Mouse (Mus musculus): Measurements from ENCODE around the gene Igsf6. TPM values are rescaled to one million over a fixed set of nuclear protein-coding genes. Genes with fewer than 3 reads are reported as not detected.
A peak's percentile ranks its signal among the peaks of the same experiment; 100 is the strongest.

The Igsf6 gene
- total RNA-seq (2021), result under 1 TPM; 0.40 to 0.50 TPM
- long read RNA-seq, experiment 1, partial matches to known transcripts, result 0 of 2 reads
- long read RNA-seq, experiment 1, other reads (novel, unspliced or antisense), result 0 of 2 reads
- long read RNA-seq, experiment 2, partial matches to known transcripts, result 0 of 1 reads
- long read RNA-seq, experiment 2, other reads (novel, unspliced or antisense), result 0 of 1 reads

DNA sequence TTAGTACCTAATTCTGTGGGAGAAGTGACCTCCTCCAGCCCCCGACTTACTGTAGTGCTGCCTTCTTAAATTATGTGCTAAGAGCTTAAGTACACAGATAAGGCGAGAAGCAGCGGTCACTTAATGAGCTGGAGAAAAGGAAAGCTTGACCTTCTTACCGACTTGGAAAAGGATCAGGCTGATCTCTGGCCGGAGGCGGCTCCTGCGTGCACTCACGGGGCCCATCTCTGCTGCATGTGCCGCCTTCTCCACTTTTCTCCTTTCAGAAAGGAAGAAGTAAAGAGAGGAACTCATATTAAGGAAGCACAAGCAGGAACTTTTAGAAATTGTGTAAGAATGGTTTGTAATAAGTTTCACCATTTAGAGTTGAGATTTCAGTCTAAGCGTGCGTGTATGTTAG lies at the start of gene Igsf6:
Igsf6 (minus strand) TSS at position 292 of the 400 bp plus-strand sequence.
- DNase-seq (ENCODE audit: low spot score), result peak; percentile 23

DNA sequence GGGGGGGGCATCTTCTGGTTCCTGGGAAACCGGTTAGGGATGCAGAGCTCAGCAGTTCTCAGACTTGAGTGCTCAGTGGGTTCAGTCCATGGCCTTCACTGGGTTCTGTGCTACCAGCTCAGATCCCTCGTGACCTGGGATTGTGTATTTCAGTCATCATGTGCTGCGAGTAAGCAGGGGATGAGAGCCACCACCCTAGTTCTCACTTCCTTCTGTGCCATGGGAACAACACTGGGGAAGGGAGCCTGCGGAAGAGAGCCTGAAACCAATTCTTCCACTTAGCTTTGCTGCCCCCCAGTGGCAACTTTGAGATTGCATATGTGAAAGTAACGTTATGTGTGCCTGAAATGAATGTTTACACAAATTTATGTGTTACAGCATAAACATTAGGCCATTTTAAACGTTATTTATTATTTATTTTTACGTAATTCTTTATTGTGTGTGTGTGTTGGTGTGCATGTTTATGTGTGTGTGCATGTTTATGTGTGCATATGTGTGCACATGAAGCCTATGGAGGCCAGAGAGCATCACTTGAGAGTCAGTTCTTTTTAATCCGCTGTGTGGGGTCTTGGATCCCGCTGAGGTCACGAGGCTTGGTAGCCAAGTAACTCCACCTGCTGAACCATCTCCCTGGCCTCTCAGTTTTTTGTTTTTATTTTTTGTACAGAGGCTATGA lies 45.9 kb upstream of the Igsf6 start:
- DNase-seq (ENCODE audit: low spot score), result peak; percentile 85

DNA sequence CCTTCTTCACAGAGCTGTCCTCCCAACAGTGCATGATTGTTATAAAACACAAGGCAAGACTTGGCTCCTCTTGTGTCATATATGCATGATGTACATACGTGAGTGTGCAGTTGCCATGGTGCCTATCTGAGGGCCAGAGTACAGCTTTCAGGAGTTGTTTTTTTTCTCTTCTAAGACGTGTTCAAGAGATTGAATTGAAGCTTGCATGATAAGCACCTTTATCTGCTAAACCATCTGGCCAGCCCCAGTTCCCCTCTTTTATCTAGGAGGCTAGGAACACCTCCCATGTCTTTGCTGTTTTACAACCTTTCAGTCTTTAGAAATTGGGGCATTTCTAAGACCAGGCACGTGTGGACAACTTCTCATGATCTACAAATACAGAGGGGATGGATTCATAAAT lies 37.4 kb upstream of the Igsf6 start:
- no peak for DNase-seq (ENCODE audit: low spot score)

DNA sequence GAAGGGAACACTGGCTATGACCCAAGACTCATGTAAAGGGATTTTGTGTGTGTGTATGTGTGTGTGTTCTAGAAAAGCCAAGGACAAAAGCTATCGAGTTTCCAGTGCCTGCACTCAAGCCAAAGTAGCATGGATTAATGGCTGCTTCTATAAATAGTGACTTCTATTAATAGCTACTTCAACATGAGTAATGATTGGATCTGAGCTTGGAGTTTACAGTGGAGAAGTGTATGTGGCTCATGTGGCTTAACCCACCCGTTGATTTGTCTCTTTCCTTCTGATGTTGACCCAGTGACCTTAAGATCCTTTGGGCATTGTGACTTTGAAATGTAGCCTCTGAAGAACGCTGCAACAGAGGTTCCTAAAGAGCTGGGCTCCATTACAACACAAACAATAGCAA lies 36.9 kb upstream of the Igsf6 start:
- peak; percentile 7 for DNase-seq (ENCODE audit: low spot score)

DNA sequence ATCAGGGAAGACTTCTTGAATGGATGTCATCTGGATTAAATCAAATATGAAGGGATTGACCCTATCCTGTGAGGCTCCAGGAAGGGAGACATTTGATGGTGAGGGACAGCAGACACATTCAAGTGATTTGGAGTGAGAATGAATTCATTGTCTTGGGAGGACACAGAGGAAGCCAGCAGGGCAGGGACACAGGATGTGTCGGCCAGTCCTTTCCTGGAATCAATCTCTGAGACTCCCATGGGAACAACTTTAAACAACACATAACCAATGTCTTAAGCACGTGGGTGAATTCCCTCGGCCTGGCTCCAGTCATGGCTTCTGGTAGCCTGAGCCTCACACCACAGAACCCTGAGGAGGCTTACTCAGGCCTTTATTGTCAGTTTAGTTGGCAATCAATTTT lies 33.5 kb upstream of the Igsf6 start:
- DNase-seq (ENCODE audit: low spot score), result no peak

DNA sequence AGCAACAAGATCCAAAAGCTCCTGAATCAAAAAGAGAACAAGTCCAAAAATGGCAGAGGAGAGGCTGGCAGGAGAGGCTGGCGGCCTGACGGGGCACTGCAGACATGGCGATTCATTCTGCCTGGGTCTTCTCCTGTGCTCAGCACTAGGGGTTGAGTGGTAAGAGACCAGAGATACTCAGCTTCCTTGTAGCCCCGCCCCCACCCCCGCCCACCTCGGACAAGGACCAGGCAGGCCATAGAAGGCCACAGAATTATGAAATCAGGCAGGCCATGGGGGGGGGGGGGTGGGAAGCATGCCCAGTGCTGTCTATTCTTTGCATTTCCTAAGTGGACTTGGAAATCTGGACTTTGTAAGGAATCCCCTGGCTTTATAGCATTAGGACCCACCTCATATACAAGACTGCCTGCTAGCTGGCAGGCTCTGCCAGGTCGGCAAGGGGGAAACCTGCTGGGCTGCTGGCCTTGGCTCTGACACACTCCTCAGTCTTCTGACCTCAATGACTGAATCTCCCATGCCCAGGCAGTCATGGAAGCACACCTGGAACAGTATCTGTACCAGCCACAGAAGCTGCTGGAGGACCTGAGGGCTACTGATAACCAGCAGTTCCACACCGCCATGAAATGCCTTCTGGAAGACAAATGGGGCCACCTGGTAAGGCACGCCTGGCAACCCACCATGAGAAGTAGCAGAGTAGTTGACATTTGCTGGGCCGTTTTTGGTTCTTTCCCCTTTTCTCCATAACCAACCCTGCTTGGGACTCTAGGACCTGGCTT lies 24.4 kb upstream of the Igsf6 start:
- DNase-seq (ENCODE audit: low spot score), result no peak

DNA sequence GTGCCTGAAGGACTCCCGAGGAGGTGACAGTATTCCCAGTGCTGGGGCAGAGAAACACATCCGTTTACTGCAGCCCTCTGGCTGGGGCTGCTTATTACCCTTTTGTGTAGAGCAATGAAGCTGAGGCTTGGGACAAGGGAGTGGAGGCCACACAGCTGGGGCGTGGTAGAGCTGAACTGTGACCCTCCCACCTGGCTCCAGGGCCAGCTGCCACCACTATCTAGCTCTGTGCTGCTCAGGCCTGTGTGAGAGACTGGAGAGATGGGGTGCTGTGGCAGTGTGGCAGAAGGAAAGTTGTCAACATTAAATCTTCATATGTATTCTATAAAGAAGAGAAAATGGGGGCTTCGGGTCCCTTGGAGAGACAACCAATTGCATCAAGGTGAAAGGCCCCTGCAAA lies 18.7 kb upstream of the Igsf6 start:
- DNase-seq (ENCODE audit: low spot score), result no peak

DNA sequence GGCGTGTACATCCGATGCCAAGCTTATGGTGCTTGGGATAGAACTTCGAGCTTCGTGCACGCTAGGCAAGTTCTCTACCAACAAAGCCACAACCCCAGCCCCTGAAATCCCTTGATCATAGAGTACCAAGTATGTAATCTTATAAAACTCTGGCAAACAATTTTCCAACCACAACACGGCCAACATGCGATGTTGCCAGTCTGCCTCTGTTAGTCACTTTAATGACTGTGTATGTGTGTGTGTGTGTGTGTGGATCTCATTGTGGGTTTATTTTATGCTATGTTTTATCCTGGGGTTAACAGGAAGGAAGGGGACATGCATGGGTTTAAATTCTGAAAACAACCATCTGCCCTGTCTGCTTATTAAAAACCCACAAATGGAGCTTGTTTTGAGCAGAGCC lies 16.4 kb upstream of the Igsf6 start:
- DNase-seq (ENCODE audit: low spot score), result no peak

DNA sequence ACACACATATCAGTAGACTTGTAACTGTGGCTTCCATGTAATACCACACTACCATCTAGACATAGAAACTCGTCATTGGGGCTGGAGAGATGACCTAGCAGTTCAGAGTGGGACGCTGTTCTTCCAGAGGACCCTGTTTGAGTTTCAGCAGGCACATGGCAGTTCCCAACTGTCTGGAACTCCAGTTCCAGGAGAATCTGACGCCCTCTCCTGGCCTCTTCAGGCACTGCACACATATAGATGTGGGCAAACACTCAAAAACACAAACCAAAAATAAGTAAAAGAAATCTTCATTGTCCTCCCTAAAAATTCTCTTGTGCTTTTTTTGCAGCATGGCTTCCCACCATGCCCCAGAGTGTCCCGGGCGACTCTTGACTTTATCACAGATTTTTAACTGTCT lies 14.4 kb upstream of the Igsf6 start:
- no peak for DNase-seq (ENCODE audit: low spot score)

DNA sequence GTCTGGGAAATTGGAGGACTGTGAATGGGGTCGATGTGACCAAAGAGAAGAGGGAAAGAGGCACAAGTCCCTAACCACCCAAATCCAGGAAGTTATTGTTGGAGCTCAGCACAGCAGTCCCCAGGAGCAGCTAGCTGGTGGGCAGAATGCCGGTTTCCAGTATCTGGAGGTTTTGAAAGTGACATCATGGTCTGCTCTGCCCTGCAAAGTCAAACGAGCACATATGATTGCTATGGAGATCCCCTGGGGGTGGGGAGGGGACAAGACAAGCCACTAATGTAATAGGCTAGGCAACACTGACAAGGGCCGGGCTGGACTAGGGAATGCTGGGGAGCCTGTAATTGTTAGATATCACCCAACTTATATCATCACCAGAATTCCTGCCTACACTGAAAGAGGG lies 11.1 kb upstream of the Igsf6 start:
- peak; percentile 24 for DNase-seq (ENCODE audit: low spot score)

DNA sequence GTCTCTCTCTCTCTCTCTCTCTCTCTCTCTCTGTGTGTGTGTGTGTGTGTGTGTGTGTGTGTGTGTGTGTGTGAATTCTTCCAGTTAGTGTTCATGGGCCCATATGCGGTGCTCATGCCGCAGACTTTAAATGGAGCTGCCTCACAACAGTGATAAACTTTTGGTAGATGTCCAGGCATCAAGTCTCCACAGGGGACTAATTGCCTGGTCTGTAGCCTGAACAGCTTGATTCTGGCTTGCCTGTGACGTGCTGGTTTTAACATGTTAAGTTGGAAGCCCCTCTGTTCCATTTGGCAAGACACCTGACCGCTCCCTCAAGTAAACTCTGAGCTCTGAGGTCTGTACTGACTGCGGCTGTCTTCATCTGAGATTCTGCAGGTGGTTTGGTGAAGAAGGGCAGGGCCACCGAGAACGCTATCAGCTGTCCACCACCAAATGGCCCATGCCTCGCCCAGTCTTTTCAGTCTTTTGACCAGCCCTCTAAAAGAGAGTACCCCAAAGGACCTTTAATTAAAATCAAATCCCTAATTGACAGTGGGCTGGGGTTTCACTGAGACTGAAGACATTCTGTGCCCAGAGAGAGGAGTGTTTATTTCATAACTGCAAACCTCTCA lies 10.6 kb upstream of the Igsf6 start:
- DNase-seq (ENCODE audit: low spot score), result no peak

DNA sequence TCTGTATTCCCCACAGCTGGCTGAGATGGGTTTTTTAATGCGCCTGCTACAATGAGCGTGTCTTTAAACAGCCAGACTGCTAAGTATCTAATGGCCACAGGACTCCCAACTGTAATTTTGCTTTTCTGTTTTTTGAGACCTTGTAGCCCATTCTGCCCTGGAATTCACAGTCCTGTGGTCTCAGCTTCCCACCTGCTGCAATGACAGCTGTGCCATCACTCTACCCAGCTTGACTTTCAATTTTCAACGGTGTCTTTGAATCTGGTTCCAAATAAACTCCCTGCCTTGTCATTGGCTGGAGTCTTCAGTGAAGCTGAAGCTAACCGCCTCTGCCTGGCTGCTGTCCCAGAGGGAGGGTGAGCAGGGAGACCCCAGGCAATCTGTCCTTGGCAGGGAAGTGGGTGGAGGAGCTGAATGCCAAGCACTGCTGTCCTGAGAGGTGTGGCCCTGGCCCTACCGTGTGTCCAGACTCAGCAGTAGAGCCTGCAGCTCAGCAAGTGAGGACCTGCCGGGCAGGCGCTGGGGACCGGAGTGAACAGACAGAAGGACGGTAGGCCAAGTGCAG lies 8.7 kb upstream of the Igsf6 start:
- no peak for DNase-seq (ENCODE audit: low spot score)

DNA sequence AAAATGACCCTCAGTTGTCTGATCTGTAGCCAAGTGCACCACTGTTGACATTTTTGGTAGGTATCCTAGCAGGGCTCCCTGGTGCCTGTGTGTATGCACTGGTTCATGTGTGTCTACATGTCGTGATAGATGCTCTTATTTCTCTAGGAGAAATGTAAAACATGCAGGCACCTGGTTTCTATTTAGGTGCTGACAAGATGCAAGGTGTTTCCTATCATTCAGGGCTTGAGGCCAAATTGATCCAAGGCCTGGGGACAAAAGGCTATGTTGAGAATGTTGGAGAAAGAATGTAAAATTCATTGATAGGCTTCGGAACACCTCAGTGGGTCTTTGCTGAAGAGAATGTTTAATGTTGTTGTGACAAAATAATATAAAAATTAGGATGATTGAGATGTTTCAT lies 7.4 kb upstream of the Igsf6 start:
- no peak for DNase-seq (ENCODE audit: low spot score)

DNA sequence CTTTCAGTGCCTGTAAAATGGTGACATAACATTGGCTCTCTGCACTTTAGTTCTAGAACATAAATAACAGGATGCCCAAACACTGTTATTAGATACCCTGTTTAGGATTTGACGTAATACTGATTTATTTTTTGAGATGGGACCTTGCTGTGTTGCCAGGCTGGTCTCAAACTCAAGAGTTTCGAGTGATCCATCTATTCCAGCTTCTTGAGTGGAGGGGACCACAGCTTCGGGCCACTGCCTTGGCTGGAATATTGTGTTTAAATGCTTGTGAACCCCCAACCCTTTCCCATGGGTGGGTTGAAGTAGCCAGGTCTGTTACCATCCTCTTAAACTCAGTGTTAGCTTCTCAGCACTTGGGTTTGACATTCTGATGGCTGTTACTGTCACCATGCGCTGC lies 7.0 kb upstream of the Igsf6 start, which contains the start of gene Otoa:
Otoa (plus strand) TSS at position 301 of the 400 bp plus-strand sequence.
- DNase-seq (ENCODE audit: low spot score), result no peak

DNA sequence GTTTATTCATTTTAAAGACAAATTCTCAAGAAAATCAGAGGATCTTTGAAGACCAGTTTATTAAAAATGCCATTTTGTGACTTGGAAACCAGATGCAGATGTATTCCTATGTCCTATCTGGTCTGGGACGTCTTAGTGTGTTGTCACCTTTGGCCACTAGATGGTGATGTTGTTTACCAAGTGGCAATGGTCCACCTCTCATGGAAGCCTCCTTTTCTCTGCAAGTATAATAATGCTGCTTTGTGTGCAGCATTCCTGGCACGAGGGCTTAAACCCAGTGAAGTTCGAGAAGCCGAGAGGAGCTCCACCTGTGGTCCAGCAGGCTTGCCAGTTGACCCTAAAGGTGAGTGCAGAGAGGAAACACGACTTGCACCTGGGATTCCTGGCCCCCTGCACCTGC lies 3.5 kb upstream of the Igsf6 start:
- DNase-seq (ENCODE audit: low spot score), result peak; percentile 73

DNA sequence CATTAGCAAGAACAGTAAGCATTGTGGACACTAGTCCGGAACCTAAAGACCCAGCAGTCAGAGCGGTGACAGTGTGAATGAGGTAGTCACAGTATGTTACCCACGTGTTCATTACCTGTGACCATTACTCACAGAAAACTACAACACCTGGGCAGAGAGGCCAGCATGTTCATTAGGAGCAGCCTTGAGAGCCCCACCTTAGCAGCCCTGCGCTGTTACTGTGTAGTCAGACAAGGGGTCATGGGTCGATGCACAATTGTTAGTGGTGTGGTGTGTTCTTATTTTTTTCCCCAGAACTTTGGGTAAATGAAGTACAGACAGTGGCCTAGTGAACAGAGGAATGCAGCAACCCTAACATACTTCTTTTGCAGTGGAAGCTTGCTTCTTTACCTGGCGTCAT lies 2.9 kb upstream of the Igsf6 start:
- DNase-seq (ENCODE audit: low spot score), result no peak

DNA sequence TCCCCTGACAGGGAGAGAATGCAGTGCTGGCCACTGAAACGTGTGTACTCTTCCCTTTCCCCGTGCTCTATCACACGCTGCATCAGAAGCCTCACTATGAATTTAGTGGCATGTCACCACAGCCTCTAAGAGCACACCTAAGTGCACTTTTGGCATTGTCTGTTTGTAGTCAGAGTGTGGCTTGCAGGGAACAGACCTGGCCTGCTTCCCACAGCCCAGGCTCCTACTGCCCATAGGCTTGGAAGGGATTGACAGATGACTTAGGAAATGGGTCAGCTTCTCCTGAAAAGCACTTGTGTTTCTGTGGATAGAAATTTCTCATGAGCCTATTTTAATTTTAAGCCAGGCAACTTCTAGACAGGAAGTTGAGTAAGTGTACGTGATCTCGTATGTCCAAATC lies 1.0 kb upstream of the Igsf6 start:
- no peak for DNase-seq (ENCODE audit: low spot score)

DNA sequence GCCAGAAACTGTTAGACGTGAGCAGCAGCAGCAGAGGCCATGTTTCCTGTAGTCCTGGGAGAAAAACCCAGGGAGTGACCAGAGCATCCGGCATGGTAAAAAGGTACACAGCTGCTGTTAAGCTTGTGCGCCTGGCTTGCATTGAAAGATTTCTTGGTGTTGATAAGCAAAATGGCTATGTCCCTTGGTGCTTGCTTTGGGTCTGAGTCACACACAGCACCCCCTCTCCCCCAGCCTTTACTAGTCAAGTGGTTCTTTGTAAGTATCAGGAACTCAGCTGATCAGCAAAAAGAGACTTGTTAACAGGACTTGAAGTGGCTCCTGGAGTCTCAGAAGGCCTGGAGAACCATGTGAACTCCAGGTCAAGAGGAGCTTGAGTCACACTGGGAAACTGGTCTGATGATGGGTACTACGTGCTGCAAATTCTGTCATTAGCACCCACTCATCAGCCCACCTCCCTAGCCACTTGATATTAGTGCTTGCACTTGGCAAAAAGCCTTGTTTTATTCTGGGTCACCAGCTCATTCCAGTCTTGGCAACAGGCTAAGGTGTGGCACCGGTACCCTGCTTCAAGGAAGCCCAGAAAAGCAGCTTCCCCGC lies 529 bp upstream of the Igsf6 start:
- no peak for DNase-seq (ENCODE audit: low spot score)

DNA sequence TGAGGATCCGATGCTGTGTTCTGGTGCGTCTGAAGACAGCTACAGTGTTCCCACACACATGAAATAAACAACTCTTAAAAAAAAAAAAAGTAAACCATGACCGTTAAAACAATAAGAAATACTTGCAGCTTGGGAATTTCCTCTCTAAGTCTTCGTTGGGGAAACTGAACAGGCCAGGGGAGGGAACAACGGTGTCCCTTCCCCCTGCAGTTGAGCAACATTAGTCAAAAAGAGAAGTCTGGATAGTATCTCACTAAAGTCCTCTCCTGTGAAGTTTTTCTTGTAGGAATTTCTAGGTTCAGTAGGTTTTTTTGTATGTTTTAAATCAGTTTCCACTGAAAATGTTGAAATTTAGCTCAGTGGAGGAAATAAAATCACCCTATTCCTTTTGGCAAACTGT lies 1.9 kb downstream of the Igsf6 start:
- DNase-seq (ENCODE audit: low spot score), result no peak

DNA sequence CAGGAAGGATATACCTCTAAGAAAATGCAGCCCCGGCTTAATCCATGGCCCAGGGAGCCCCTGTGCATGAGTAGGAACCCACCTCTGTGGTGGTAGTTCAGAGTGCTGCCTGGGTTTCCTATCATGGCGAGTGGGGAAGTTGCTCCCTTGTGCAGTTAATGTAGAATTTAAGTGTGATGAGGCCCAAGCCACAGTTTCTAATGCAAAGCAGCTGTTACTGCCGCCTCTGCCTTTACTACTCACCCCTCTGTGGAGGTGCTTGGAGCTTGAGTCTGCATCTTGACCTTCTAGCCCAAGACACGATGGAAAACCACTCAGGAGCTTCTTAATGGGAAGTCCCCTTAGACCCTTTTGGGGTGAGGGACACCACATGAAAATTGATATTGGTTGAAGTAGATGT lies 3.1 kb downstream of the Igsf6 start:
- DNase-seq (ENCODE audit: low spot score), result no peak

DNA sequence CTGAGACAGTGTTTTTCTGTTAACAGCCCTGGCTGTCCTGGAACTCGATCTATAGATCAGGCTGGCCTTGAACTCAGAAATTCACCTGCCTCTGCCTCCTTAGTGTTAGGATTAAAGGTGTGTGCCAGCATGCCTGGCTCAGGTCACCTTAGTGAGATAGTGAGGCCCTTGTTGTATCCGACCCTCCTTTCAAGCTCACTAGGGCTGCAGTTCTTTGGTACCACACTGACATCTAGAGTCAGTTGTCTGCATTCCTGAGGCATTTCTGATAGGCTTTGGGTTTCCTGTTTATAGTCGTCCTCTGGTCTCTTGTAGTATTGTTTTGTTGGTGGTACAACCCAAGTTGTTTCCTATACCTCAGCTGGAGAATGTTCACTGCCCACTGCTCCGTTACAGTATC lies 10.1 kb downstream of the Igsf6 start:
- DNase-seq (ENCODE audit: low spot score), result no peak
